Mouse (Mus musculus): ENCODE measurements around the gene Izumo4. TPM values are rescaled to one million over a fixed set of nuclear protein-coding genes. Genes with fewer than 3 reads are reported as not detected.

The Izumo4 gene
- polyA plus RNA-seq, 1 experiment from 2014 or later: 28.0 TPM

Other genes starting within 250 kb of the Izumo4 start
- gene Onecut3, start 207.3 kb upstream of the Izumo4 start, polyA plus RNA-seq (2015; fragmentation: Nextera tagmentation; extraction: Ambion mirVana): not detected in 2 replicates
- 0.09 and 0.28 TPM in 2 replicates for gene Atp8b3, start 163.1 kb upstream of the Izumo4 start, polyA plus RNA-seq (2015; fragmentation: Nextera tagmentation; extraction: Ambion mirVana)
- gene Rexo1, start 140.6 kb upstream of the Izumo4 start, polyA plus RNA-seq (2015; fragmentation: Nextera tagmentation; extraction: Ambion mirVana): 25.8 and 27.1 TPM in 2 replicates
- 9.4 and 11.3 TPM in 2 replicates for gene Klf16, start 124.9 kb upstream of the Izumo4 start, polyA plus RNA-seq (2015; fragmentation: Nextera tagmentation; extraction: Ambion mirVana)
- gene Abhd17a, start 111.8 kb upstream of the Izumo4 start, polyA plus RNA-seq (2015; fragmentation: Nextera tagmentation; extraction: Ambion mirVana): 112 and 115 TPM in 2 replicates
- gene Scamp4, start 99.3 kb upstream of the Izumo4 start, polyA plus RNA-seq (2015; fragmentation: Nextera tagmentation; extraction: Ambion mirVana): 99.1 and 108 TPM in 2 replicates
- gene Adat3, start 99.3 kb upstream of the Izumo4 start, polyA plus RNA-seq (2015; fragmentation: Nextera tagmentation; extraction: Ambion mirVana): 7.0 and 7.5 TPM in 2 replicates
- 4.8 TPM in 2 replicates for gene Gm49322, start 96.2 kb upstream of the Izumo4 start, polyA plus RNA-seq (2015; fragmentation: Nextera tagmentation; extraction: Ambion mirVana)
- gene Csnk1g2, start 79.3 kb upstream of the Izumo4 start, polyA plus RNA-seq (2015; fragmentation: Nextera tagmentation; extraction: Ambion mirVana): 172 and 190 TPM in 2 replicates
- gene Btbd2, start 45.1 kb upstream of the Izumo4 start, polyA plus RNA-seq (2015; fragmentation: Nextera tagmentation; extraction: Ambion mirVana): 82.2 and 82.7 TPM in 2 replicates
- gene Mknk2, start 24.1 kb upstream of the Izumo4 start, polyA plus RNA-seq (2015; fragmentation: Nextera tagmentation; extraction: Ambion mirVana): 99.0 and 105 TPM in 2 replicates
- gene Mob3a, start 207 bp upstream of the Izumo4 start, polyA plus RNA-seq (2015; fragmentation: Nextera tagmentation; extraction: Ambion mirVana): 48.2 and 51.8 TPM in 2 replicates
- gene Ap3d1, start 40.1 kb downstream of the Izumo4 start, polyA plus RNA-seq (2015; fragmentation: Nextera tagmentation; extraction: Ambion mirVana): 75.2 and 76.1 TPM in 2 replicates
- 17.1 and 21.7 TPM in 2 replicates for gene Dot1l, start 53.0 kb downstream of the Izumo4 start, polyA plus RNA-seq (2015; fragmentation: Nextera tagmentation; extraction: Ambion mirVana)
- gene Sf3a2, start 96.0 kb downstream of the Izumo4 start, polyA plus RNA-seq (2015; fragmentation: Nextera tagmentation; extraction: Ambion mirVana): 68.1 and 79.7 TPM in 2 replicates
- 121 and 125 TPM in 2 replicates for gene Plekhj1, start 96.4 kb downstream of the Izumo4 start, polyA plus RNA-seq (2015; fragmentation: Nextera tagmentation; extraction: Ambion mirVana)
- 0.09 TPM in 1 of 2 replicates, not detected in the other for gene Amh, start 103.1 kb downstream of the Izumo4 start, polyA plus RNA-seq (2015; fragmentation: Nextera tagmentation; extraction: Ambion mirVana)
- 10.0 and 13.8 TPM in 2 replicates for gene Jsrp1, start 111.3 kb downstream of the Izumo4 start, polyA plus RNA-seq (2015; fragmentation: Nextera tagmentation; extraction: Ambion mirVana)
- 1,751 and 1,885 TPM in 2 replicates for gene Oaz1, start 124.5 kb downstream of the Izumo4 start, polyA plus RNA-seq (2015; fragmentation: Nextera tagmentation; extraction: Ambion mirVana)
- 2.2 and 2.5 TPM in 2 replicates for gene Lingo3, start 141.9 kb downstream of the Izumo4 start, polyA plus RNA-seq (2015; fragmentation: Nextera tagmentation; extraction: Ambion mirVana)
- gene Lsm7, start 153.0 kb downstream of the Izumo4 start, polyA plus RNA-seq (2015; fragmentation: Nextera tagmentation; extraction: Ambion mirVana): 252 and 265 TPM in 2 replicates
- gene Sppl2b, start 153.1 kb downstream of the Izumo4 start, polyA plus RNA-seq (2015; fragmentation: Nextera tagmentation; extraction: Ambion mirVana): 51.3 and 60.7 TPM in 2 replicates
- 0.04 and 0.05 TPM in 2 replicates for gene Tmprss9, start 169.7 kb downstream of the Izumo4 start, polyA plus RNA-seq (2015; fragmentation: Nextera tagmentation; extraction: Ambion mirVana)
- 337 and 339 TPM in 2 replicates for gene Timm13, start 198.8 kb downstream of the Izumo4 start, polyA plus RNA-seq (2015; fragmentation: Nextera tagmentation; extraction: Ambion mirVana)
- gene Lmnb2, start 216.1 kb downstream of the Izumo4 start, polyA plus RNA-seq (2015; fragmentation: Nextera tagmentation; extraction: Ambion mirVana): 56.7 and 60.1 TPM in 2 replicates
- gene Gadd45b, start 227.9 kb downstream of the Izumo4 start, polyA plus RNA-seq (2015; fragmentation: Nextera tagmentation; extraction: Ambion mirVana): 43.7 and 46.6 TPM in 2 replicates

All from embryonic facial prominence, embryonic 15.5 days (tissue).